Mouse (Mus musculus) thymus, postnatal 36 days (tissue): ENCODE results near the gene Cux1.

Experiments
- DNase-seq, 2 experiments: peaks; one replicate each; pipeline ENCODE4 v3.0.0; 2022; ENCODE audit warnings: mixed read lengths in 2 of 2

Gene Cux1

DNA sequence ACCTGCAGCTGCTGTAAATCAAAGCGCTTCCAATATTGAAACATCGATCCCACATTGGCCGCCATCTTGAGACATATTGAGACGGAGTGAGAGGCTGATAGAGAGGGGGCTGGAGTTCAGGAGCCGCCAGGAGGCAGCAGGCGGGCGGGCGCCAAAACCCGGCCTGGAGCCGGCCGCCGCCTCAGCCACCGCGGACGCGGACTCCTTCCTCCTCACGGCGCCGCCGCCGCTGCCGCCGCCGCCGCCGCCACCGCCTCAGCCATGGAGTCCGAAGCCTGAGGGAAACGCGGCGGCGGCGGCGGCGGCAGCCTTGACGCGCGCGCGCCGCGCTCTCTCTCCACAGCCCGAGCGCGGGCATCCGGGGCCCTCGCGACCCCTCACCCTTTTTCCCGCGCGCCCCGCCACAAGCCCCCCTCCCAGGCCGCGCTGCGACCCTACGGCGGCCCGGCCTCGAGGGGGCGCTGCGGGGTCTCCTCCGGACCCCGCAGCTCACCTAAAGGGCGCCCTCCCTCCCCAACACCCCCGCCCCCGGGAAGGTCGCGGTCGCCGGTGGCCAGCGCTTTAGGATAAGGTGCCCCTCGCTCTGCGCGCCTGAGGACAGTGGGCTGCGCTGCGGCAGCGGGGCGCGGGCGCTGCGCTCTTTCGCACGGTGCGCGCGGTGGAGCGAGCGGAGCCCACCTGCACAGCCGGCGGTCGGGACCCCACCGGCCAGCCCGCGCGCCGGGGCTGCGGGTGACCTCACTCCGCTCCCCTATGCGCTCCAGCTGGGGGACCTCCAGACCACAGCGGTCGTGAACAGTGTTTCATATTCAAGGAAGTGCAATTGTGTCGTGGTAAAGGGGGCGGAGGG lies at the start of gene Cux1:
Gene Cux1, minus strand, starts transcription at position 315 of the 850 bp plus-strand sequence.
- peak; percentile 84 to 91 for DNase-seq

DNA sequence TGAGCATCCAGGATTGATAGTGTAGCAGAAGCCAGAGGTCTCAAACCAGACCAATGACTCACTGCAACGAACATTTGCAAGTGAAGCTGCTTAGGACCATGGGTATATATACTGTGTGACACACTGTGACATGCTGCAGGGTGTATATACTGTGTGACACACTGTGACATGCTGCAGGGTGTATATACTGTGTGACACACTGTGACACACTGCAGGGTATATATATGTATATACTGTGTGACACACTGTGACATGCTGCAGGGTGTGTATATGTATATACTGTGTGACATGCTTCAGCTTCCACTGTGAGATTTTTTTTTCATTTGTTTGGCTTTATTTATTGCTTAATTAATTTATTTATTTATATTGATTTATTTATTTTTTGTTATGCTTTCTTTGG lies 45.1 kb upstream of the Cux1 start:
- no peak for DNase-seq

DNA sequence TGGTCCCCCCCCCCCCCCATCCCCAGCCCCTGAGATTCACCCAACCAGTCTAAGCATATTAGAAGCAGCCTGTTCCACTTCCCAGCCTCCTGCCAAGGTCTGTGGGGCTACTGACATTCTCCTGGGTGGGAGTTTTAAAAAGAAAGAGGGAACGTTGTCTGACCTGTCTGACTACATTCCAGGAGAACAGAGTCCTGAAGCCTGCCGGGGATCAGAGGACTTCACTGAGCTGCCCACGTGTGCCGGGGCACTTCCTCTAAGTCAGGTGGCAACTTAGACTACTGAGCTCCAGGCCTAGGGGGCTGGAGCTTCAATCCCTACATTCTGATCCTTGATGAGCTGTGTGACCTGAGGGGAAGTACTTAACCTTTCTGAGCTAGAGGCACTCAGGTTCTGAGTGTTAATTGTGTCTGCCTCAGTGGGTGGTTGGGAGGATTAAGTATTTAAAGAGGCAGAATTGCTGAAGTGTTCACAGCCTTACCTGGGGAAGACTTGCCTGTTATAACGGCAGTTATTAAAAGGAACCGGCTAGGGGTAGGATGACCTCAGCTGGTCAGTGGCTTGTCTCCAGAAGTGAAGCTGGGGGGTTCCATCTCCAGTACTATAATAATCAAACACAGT lies 41.6 kb upstream of the Cux1 start:
- no peak for DNase-seq

DNA sequence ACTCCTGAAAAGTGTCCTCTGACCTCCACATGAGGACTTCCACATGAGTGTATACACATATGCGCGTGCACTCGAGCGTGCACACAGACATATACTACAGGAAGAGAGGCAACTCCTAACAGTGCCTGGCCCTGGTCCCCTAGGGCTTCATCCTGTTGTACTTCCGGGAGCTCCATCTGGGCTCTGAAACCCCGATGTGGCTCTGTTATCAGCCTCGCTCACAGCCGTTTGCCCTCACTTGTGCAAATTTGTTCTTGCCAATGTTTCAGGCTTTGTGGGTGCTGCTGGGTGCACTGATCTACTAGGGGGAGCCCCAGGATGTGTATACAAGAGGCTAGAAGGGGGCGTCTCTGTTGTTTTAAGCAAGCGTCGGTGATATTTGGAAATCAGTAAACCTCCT lies 37.9 kb upstream of the Cux1 start:
- DNase-seq, result no peak

DNA sequence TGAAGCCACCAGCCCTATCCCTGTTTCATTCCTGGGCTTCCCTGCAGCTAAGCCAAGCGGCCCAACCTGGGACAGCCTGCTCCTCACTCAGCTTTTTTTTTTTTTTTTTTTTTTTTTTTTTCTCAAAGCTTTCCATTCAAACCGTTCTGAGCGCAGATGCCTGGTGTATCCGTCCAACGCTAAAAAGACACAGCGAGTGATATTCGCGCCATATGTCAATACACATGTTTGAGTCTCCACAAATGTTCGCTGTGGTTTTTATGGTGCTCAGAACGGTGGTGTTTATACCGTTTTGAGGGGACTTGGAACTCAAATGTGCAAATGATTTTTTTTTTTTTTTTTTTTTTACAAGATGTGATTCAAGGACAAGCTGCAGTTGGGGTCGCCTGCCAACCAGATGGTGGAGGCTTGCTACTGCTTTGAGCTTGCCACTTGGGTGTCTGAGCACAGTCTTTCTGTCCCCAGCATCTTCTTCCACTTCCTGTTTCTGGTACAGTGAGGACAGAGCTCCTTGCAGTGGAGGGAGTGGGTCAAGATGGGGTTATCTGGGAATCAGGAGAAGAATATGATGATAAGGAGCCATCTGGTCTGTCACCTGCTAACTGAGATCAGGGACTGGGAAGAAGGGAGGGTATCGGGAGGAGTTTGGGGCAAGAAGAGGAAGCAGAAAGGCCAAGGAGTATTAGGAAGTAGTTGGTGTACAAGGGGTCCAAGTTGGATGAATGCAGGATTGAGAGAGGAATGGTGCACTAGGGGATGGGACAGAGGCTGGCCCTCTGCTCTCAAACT lies 36.1 kb upstream of the Cux1 start:
- DNase-seq, result peak; percentile 29 to 48

DNA sequence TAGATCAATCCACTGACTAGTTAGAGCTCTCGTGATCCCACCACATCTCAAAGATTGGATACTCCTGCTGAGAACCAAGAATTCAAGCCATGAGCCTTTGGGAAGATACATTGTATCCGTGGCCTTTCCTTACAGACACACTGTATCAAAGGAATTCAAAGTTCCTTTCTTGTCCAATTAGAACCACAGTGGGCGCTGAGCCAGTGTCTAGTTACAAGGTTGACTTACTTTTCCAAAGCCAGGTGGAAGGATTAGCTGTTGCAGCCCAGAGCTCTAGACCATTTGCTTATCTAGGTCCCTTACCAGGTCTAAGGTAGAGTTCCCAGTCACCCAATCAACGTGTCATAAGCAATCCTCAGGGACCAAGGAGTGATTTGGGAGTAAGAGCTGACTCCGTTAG lies 33.2 kb upstream of the Cux1 start:
- no peak for DNase-seq

DNA sequence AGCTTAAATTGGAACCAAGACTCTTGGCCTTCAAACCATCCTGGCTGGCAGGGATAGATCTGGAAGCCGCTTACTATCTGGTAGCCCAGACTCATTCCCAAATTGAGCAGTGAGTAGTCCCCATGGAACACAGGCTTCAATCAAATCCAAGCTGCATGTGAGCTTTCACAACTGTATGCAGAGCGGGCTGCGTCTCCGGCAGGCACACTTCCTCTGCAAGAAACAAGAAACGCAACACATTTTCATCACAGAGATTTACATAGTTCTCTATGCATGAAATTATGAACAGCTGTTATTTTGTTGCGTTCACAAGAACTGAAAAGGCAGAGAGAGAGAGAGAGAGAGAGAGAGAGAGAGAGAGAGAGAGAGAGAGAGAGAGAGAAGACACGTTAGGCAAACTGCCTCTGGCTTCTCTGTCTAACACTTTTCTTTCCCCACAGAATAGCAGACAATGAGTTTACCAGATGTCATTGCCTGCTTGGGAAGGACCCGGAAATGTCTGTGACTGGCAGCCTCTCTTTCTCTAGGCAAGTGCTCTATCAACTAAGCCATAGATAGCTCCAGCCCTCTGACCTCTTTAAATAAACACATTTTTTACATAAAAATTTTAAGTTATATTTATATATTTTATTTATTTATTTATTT lies 27.7 kb upstream of the Cux1 start:
- no peak for DNase-seq

DNA sequence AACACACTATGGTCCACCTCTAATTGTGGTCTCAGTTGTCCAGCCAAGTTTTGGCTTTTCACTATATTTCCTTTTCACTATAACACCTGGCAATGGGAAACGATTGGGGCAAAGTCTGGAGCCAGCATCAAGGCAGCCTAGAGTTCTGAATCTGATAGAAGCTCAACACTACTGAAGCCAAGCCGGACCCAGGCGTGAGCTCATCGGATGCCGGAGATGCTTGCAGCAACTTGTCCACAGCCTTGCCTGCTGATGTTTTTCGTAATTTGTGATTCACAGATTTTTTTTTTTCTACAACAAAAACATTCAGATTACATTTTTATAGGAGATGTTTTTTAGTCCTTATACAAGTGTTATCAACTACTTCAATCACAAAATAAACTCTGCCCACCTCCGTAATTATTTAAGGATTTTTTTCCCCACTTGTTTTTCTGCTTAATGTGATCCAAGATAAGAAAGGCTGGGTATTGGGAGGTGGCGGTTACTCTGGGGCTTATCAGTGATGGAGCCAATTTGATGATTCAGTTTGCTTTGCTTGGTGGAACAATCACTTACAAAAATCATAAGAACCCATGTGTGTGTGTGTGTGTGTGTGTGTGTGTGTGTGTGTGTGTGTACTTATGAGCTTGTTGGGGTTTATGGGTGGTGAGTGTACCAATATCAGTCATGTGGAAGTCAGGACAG lies 24.7 kb upstream of the Cux1 start:
- DNase-seq, result no peak

DNA sequence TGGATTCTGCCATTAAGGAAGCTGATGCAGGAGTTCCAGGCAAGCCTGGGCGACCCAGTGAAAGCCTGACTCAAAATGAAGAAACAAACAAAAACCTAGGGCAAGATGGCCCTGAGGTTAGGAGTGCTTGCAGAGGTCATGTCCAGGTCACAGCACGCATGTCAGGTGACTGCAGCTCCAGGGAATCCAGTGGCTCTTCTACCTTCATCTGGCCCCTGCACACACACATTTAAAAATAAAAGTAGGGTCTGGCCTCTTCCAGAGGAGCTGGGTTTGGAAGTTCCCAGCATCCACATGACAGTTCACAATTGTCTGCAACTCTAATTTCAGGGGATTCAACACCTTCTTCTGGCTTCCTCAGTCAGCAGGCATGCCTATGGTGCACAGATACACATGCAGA lies 21.7 kb upstream of the Cux1 start:
- DNase-seq, result no peak

DNA sequence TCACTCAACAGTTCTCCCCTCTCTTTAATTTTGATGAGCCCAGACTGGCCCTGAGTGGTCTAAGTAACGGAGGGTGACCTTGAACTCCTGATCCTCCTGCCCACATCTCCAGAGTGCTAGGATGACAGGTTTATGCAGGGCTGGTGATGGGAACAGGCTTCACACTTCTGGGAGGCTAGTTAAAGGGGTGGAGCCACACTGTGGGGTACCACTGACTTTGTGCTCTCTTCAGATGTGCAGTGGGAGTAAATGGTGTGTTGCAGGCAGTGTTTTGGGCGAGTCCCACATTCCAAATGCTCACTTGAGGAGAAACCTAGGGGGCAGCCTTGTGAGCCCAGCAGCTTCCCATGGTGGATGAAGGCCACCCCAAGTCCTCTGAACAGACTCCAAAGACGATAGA lies 21.2 kb upstream of the Cux1 start:
- DNase-seq, result no peak

DNA sequence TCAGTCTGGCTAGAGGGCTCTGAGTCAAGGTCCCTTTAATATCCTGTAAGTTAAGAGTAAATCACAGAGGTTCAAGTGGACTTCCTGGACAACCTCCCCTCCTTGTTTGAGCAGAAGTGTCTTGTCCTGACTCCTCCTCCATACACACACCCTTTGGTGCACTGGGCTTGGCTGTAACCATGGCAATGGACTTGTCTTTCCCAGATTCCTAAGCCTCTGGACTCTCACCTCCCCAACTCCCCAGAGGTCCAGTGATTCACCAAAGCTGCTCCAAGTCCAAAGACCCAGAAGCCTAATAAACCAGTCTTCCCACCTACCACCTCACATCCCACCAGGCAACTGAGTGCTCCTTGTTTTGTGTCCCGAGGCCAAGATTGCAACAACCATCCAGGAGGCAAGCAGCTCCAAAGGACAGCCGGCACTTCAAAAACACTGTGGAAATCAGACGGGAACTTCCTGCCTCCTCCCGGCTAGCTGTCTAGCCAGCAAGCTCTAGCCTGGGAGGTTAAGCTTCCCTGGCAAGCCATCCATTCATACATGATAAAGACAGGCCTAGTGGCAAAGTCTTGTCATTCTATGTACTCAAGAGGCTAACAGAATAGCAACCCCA lies 17.5 kb upstream of the Cux1 start:
- DNase-seq, result no peak

DNA sequence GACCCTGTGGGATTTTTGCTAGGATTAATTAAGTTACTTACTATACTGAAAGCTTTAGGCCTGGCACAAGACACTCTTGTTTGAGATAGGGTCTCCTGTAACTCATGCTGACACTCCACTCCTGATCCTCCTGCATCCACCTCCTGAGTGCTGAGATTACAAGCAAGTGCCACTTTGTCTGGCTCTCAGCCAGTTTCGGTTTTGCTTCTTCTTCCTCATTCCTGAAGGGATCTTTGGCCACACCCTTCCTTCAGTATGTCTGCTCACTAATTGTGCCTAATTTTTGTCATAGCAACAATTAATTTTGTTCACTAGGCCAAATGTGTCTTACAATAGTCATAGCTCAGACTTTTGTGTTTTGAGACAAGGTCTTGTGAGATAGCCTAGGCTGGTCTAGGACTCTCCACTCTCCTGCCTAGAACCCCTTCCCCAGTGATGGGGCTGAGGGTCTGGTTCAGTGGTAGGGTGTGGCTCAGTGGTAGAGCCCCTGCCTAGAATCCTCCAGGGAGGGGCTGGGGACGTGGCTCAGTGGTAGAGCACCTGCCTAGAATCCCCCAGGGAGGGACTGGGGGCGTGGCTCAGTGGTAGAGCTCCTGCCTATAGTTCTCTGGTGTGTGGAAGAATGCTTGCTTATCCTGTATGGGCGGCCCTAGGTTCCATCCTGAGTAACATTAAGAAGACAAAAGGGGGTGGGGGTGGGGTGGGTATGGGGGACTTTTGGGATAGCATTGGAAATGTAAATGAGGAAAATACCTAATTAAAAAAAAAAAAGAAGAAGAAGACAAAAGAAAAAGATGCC lies 16.6 kb upstream of the Cux1 start:
- DNase-seq, result no peak

DNA sequence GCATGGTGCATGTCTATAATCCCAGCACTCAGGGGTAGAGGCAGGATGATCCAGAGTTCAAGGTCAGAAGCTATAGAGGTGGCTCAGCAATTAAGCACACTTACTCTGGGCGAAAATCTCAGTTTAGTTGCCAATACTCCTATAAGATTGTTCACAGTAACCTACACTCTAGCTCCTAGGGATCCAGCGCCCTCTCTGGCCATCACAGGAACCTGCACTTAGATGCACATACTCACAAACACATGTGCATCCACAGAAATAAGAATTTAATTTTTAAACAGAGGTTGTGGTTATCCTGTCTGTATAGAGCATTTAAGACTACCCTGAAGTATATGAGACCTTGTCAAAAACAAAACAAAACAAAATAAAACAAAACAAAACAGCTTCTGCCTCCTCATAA lies 16.0 kb upstream of the Cux1 start:
- DNase-seq, result no peak

DNA sequence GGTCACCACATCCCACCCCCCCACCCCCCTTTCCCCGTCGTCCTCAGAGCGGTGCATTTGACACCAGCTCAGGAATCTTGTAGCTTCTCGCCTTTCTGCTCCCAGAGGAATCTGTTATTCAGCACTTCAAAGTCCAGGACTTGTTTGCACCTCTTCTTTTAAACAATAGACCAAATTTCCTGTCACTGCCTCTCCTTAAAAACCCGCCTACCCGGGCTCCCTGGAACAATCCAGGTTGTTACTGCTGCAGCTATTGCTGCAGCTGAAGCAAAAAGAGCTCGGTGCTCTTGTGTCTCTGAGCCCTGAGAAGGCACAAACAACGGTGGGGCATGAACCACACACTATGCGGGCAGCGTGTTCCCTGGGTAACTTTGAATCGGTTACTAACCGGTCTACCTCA lies 14.9 kb upstream of the Cux1 start:
- DNase-seq, result no peak

DNA sequence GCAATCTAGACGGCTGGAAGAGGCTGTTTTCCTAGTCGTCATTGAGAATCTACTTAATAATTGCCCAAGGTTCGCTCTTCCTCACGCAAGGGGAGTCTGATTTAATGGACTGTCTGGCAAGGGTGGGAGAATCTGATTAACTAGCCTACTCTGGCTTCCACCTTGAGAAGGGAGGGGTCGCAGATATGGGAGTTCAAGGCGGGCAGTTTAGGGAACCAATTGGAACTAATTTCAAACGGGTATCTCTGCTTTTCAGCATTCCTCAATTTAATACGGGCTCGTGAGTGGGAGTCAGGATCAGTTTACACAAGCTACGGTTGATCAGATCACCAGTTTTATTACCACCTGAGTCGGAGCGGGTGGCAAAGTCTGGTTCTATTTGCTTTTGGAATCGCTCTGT lies 14.3 kb upstream of the Cux1 start:
- DNase-seq, result no peak

DNA sequence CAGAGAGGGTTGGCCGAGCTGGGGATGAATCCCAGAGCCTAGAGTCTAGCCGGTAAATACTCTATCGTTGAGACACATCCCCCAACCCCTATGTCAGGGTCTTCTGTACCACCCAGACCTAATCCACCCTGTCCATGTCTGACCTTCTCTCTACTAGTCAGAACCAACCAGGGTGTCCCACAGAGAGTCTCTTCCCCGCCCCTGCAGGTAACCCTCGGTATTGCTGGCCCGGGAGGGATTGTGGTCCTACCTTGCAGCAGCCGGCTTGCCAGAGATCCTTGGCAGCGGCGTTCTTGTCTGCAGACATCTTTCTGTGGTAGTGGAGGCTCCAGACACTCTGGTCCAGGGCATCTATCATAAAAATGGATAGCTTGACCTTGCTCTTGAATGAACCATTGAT lies 13.9 kb upstream of the Cux1 start:
- DNase-seq, result peak; percentile 76 to 81

DNA sequence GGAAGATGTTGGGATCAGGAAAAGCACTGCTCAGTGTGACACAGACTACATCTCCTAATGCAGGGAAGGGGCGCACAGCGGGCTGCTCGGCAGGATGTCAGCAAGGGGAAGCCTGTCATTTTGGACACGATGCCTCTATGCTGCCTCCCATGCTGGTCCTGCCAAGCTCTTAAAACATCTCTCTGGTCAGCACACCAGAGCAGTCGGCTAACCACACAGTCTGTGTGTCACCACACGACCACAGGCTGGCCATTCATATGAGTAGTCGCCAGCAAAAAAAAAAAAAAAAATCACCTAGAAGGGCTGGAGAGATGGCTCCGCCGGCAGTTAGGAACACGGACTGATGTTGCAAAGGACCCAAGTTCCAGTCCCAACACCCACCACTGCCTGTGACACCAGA lies 10.9 kb upstream of the Cux1 start:
- DNase-seq, result no peak

DNA sequence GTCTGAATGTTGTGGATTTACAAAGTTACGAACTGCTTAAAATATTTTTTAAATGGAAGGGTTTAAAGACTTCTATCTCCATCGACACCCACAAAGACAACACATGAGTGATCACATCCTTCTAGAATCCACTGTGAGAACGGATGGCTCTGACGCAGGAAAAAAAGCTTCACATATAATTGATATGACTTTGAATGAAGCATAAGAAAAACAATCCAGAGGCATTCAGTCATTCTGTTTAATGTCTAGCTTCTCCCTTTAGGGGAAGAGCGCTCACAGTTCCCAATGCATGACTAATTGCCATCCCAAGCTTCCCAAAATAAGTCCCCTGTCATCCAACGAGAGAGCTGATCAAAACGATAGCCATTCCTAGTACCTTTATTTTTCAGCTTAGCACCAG lies 2.9 kb upstream of the Cux1 start:
- DNase-seq, result no peak

DNA sequence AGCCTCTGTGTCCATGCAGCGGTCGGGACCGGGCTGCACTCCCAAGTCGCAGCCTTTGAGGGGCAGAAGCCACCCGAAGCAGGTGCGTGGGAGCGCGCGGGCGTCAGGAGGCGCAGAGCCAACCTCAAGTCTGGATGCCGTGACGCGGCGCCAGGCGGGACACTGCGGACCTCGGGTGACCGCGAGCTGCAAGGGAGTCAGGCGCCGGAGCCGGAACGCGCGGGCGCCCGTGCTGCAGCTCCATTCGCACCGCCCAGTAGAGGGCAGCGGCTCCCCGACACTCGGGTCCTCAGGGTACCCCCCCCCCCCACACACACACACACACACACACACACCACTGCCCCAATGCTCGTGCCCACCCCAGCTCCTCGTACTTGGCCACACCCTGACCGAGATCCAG lies 1.5 kb upstream of the Cux1 start:
- peak; percentile 86 to 87 for DNase-seq

DNA sequence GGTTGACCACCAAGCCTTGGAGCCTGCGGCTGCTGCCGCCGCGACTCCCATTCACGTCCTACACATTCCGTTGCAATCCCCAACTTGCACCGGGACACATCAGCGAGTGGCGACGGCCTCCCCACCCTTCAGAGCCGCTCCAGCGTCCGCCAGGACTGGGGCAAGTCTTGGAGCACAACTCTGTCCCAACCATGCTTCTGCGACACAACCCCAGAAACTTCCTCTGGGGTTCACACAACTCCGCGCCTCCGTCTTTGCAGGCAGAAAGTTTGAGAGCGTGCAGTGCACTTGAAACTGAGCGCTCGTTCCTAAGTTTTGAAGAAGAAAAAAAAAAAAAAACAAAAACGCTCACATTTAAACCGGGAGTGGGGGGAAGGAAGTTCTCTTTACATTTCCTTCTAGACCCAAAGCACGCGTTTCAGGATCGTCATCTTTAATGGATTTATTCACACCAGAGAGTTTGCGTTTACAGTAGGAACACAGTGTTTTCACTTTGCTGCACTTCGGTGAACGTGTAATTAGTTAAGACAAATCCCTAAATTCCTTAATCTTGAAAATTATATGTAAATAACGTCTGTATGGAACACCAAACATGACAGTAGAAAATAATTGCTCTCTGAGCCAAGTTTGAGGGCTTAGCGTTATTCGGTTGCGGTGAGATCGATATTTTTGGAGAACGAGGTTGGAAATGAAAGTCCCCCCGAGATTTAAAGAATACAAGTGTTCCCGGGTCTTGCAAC lies 906 bp upstream of the Cux1 start:
- DNase-seq, result peak in 1 of 2 experiments; percentile 73

DNA sequence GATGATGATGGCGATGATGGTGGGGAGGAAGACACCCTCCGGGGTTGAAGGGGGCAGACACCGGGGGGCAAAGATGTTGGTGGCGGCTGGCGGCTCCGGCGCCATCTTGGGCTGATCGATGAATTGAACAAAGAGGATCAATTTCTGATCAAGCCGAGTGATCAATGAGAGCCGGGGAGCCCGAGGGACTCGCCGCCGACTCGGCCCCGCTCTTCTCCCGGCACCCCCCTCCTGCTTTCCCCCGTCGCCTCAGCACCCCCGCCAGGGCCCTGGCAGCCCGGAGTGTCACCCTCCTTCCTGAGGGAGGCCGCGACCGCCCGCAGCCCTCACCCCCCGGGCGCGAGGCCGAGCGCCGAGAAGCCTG lies 496 bp downstream of the Cux1 start:
- no peak for DNase-seq
